Mouse (Mus musculus): ENCODE measurements around the gene Rnf34.

DNA sequence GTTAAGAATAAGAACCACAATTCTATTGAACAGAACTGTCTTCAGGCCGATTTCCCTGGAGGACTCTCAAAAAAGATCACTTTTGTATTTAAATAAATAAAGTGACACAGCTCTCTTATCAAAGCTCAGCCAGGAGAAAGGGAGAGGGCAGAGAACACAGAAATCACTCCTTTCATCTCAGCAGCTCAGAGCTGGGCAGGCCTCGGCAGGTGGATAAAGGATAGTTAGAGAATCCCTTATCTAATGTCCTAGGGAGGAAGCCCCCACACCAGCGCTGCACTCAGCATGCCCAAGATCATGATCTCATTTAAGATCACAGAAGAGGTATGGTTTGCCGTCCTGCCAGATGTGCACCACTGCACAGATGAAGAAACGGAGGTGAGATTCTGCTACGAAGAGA lies 52.4 kb downstream of the Rnf34 start:
- TF ChIP-seq POLR2A (IDR thresholded peaks at IDR 0.05; ENCODE audit: insufficient read depth, low read depth, low read length) (no peak), CTCF (IDR thresholded peaks at IDR 0.05; ENCODE audit: insufficient read depth, low read depth, low read length) (no peak)
